Comparison of ENCODE assay signal across 17 mouse cellular contexts in the genomic region with DNA sequence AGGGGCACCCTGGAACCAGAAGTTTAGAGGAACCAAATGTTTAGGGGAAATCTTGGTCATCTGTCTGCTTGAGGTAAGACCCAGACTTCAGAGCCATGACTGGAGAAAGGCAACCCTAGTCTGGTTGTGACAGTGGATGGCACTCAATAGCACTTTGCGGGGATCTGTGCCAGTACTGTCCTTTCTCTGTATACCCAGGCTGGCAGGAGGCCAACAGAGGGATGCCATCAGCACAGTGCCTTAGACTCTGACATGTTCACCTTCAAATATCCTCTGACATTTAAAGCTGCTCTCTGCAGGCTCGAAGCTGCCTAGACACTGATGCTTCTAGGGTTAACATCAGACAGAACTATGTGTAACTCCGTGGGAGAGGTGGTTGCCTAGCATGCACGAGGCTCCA. TPM values are rescaled to one million over a fixed set of nuclear protein-coding genes. Genes with fewer than 3 reads are reported as not detected.
DNase-seq lines count a peak whose midpoint lies in the region; ATAC-seq lines count a peak whose summit lies in the region.
"Had no signal": no experiment of that assay in that cellular context is flagged by ENCODE, and none has a peak within 500 bp of the region (broad histone marks: within the 10 kb centered on the region; RNA-seq: fewer than 3 reads in every experiment).

No protein-coding gene starts in this region.

- peaks cover 4% of the 10 kb centered on the region; the same call in 1 of the 2 replicates for H3K4me1 ChIP-seq in heart, embryonic 16.5 days (ENCODE audit: control insufficient read depth, insufficient read depth, low read length)
- H3K4me1 ChIP-seq in heart, embryonic 11.5 days (ENCODE audit: control insufficient read depth, insufficient read depth, low read length), result no peaks in the 10 kb centered on the region
- 0 out of 2 replicates have a peak, but pooled peaks cover 4% of the 10 kb centered on the region for H3K4me1 ChIP-seq in embryonic facial prominence, embryonic 10.5 days
- H3K4me1 ChIP-seq: embryonic facial prominence, embryonic 13.5 days; hindbrain, embryonic 15.5 days had no signal

- H3K4me3 ChIP-seq in heart, embryonic 16.5 days (ENCODE audit: low read length), result no peak overlapping the region
- no peak overlapping the region for H3K4me3 ChIP-seq in heart, embryonic 11.5 days (ENCODE audit: low read depth, low read length)
- H3K4me3 ChIP-seq in embryonic facial prominence, embryonic 10.5 days, result no peak overlapping the region
- H3K4me3 ChIP-seq: embryonic facial prominence, embryonic 13.5 days; hindbrain, embryonic 15.5 days had no signal

- DNase-seq in retina, postnatal 1 day, result peak; percentile 53
- no peak for DNase-seq in retina, embryonic 14.5 days (ENCODE audit: low spot score)
- DNase-seq in cerebellum, adult 11 months, result peak; percentile 25
- peak; percentile 54 for DNase-seq in cerebellum, postnatal 36 days
- DNase-seq in kidney, postnatal 4 days, result no peak
- DNase-seq in embryonic facial prominence, embryonic 10.5 days (ENCODE audit: low spot score), result no peak
- DNase-seq: heart, adult 11 months; kidney, adult 8-10 months; liver; right cerebral cortex, postnatal 25 days; thymus, postnatal 25 days had no signal

- H3K9ac ChIP-seq in heart, embryonic 16.5 days (ENCODE audit: low read length), result no peak overlapping the region
- no peak overlapping the region for H3K9ac ChIP-seq in heart, embryonic 11.5 days (ENCODE audit: low read depth, low read length)
- H3K9ac ChIP-seq: hindbrain, embryonic 15.5 days had no signal

- 30% methylated on average over 4 of the region's 4 CpGs for WGBS in heart, embryonic 16.5 days
- WGBS in heart, embryonic 11.5 days (ENCODE audit: insufficient replicate concordance), result 74% methylated on average over 4 of the region's 4 CpGs
- 76% methylated on average over 4 of the region's 4 CpGs for WGBS in embryonic facial prominence, embryonic 10.5 days

- H3K36me3 ChIP-seq in heart, embryonic 16.5 days (ENCODE audit: control insufficient read depth, insufficient read depth), result no peaks in the 10 kb centered on the region
- H3K36me3 ChIP-seq in heart, embryonic 11.5 days (ENCODE audit: control insufficient read depth, insufficient read depth, low read length), result 0 out of 2 replicates have a peak, but pooled peaks cover 3% of the 10 kb centered on the region
- H3K36me3 ChIP-seq in embryonic facial prominence, embryonic 10.5 days (replicated peaks), result peaks cover 21% of the 10 kb centered on the region

- peak; percentile 75; the same call in 1 of the 2 replicates for ATAC-seq in heart, embryonic 16.5 days (replicated peaks; ENCODE audit: extremely low read depth, insufficient read depth, low FRiP score)
- ATAC-seq in heart, embryonic 11.5 days (replicated peaks; ENCODE audit: insufficient number of reproducible peaks, low FRiP score, low TSS enrichment), result no peak
- ATAC-seq: lung, postnatal 0 days had no signal

- no peak overlapping the region for H3K27ac ChIP-seq in heart, embryonic 16.5 days (ENCODE audit: low read length)
- no peak overlapping the region for H3K27ac ChIP-seq in heart, embryonic 11.5 days (ENCODE audit: low read depth, low read length)
- H3K27ac ChIP-seq in embryonic facial prominence, embryonic 10.5 days (replicated peaks), result no peak overlapping the region
- H3K27ac ChIP-seq: embryonic facial prominence, embryonic 13.5 days; hindbrain, embryonic 15.5 days had no signal

- H3K9me3 ChIP-seq in heart, embryonic 16.5 days (replicated peaks; ENCODE audit: control insufficient read depth, low read length), result no peaks in the 10 kb centered on the region
- no peaks in the 10 kb centered on the region for H3K9me3 ChIP-seq in heart, embryonic 11.5 days (replicated peaks; ENCODE audit: control insufficient read depth, low read length)
- no peaks in the 10 kb centered on the region for H3K9me3 ChIP-seq in embryonic facial prominence, embryonic 10.5 days
- H3K9me3 ChIP-seq: embryonic facial prominence, embryonic 13.5 days; hindbrain, embryonic 15.5 days had no signal

- H3K4me2 ChIP-seq in heart, embryonic 16.5 days (ENCODE audit: low read depth, low read length), result no peak overlapping the region
- H3K4me2 ChIP-seq in heart, embryonic 11.5 days, result no peak overlapping the region
- H3K4me2 ChIP-seq: embryonic facial prominence, embryonic 13.5 days; hindbrain, embryonic 15.5 days had no signal

- H3K27me3 ChIP-seq in heart, embryonic 16.5 days (ENCODE audit: control insufficient read depth, insufficient read depth, low read length), result no peaks in the 10 kb centered on the region
- H3K27me3 ChIP-seq in heart, embryonic 11.5 days (ENCODE audit: control insufficient read depth, insufficient read depth, low read length), result no peaks in the 10 kb centered on the region
- H3K27me3 ChIP-seq in embryonic facial prominence, embryonic 10.5 days (replicated peaks; ENCODE audit: low read depth, poor library complexity, severe bottlenecking), result no peaks in the 10 kb centered on the region
- H3K27me3 ChIP-seq: embryonic facial prominence, embryonic 13.5 days; hindbrain, embryonic 15.5 days had no signal

RNA-seq across cellular contexts. Expression of a gene that starts 0.4 kb away (rescaled TPM):
- not detected in 2 replicates for polyA plus RNA-seq in heart, embryonic 16.5 days (2015; fragmentation: Nextera tagmentation; extraction: Ambion mirVana)
- polyA plus RNA-seq in heart, embryonic 11.5 days (2014; fragmentation: Nextera tagmentation; extraction: Ambion mirVana), result 0.11 and 0.23 TPM in 2 replicates
- polyA plus RNA-seq in embryonic facial prominence, embryonic 10.5 days (2016; fragmentation: Nextera tagmentation; extraction: Ambion mirVana), result 0.07 and 0.15 TPM in 2 replicates
- polyA plus RNA-seq: embryonic facial prominence, embryonic 13.5 days; forebrain, embryonic 11.5 days; lung, postnatal 0 days had no signal

RNA-seq across cellular contexts. Expression of a gene that starts 29.7 kb away (rescaled TPM):
- polyA plus RNA-seq in heart, embryonic 16.5 days (2015; fragmentation: Nextera tagmentation; extraction: Ambion mirVana), result 83.8 and 90.1 TPM in 2 replicates
- 100 and 102 TPM in 2 replicates for polyA plus RNA-seq in heart, embryonic 11.5 days (2014; fragmentation: Nextera tagmentation; extraction: Ambion mirVana)
- 194 and 216 TPM in 2 replicates for polyA plus RNA-seq in embryonic facial prominence, embryonic 10.5 days (2016; fragmentation: Nextera tagmentation; extraction: Ambion mirVana)

RNA-seq across cellular contexts. Expression of a gene that starts 30.4 kb away (rescaled TPM):
- 33.4 and 33.8 TPM in 2 replicates for polyA plus RNA-seq in heart, embryonic 16.5 days (2015; fragmentation: Nextera tagmentation; extraction: Ambion mirVana)
- 53.0 and 53.6 TPM in 2 replicates for polyA plus RNA-seq in heart, embryonic 11.5 days (2014; fragmentation: Nextera tagmentation; extraction: Ambion mirVana)
- 32.2 and 32.8 TPM in 2 replicates for polyA plus RNA-seq in embryonic facial prominence, embryonic 10.5 days (2016; fragmentation: Nextera tagmentation; extraction: Ambion mirVana)

RNA-seq across cellular contexts. Expression of a gene that starts 42.1 kb away (rescaled TPM):
- polyA plus RNA-seq in heart, embryonic 16.5 days (2015; fragmentation: Nextera tagmentation; extraction: Ambion mirVana), result 13.5 and 15.9 TPM in 2 replicates
- polyA plus RNA-seq in heart, embryonic 11.5 days (2014; fragmentation: Nextera tagmentation; extraction: Ambion mirVana), result 15.2 and 20.1 TPM in 2 replicates
- polyA plus RNA-seq in embryonic facial prominence, embryonic 10.5 days (2016; fragmentation: Nextera tagmentation; extraction: Ambion mirVana), result 27.0 and 29.7 TPM in 2 replicates

Comparison
In these comparisons a context has a peak if more than half of its experiments do, and no peak if none do; other contexts are left out.
1. DNase-seq: peak in retina, postnatal 1 day (single experiment), cerebellum, adult 11 months (single experiment) and cerebellum, postnatal 36 days (2 of 2); none in retina, embryonic 14.5 days (single experiment), kidney, postnatal 4 days (0 of 2) and embryonic facial prominence, embryonic 10.5 days (single experiment).